Mouse (Mus musculus): Measurements from ENCODE around the gene Skp2. TPM values are rescaled to one million over a fixed set of nuclear protein-coding genes. Genes with fewer than 3 reads are reported as not detected.

Gene Skp2
- polyA plus RNA-seq, 1 experiment from 2014 or later: 68.9 TPM

GRCm38 (mm10) chr15:9132693-9133443, 22.4 kb downstream of the Skp2 start:
- Histone ChIP-seq H3K27me3 (no peaks in the 10 kb centered on the region), H3K4me1 (peaks cover 22% of the 10 kb centered on the region), H3K4me3 (no peak overlapping the region), H3K27ac (no peak overlapping the region), H3K9ac (no peak overlapping the region), H3K4me2 (no peak overlapping the region), H3K9me3 (no peaks in the 10 kb centered on the region), H3K36me3 (peaks cover 45% of the 10 kb centered on the region)
- ATAC-seq (ENCODE audit: insufficient number of reproducible peaks, low FRiP score, low TSS enrichment, low read depth): no peak
- WGBS: 73% methylated on average over 13 of the region's 13 CpGs

DNA sequence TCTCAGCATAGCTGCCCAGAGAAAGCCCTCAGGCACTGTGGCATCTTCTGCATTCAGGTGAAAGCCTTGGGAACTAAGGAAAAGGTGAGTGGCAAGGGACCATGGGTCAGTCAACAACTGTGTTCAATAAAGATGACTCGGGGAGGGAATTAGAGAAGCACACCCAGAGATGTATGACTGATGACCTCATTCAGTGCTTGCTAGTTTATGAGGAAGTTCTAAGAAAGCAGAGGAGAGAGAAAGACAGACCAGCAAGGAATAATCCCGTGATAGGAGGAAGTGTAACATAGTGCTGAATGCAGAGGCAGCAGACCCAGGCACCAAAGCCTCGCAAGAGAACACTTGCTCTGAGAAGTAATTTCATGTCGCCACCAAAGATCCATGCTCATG, 23.7 kb downstream of the Skp2 start:
- no peaks in the 10 kb centered on the region for H3K27me3 ChIP-seq
- peak overlapping the region; percentile 54 for H3K27ac ChIP-seq
- H3K9me3 ChIP-seq: no peaks in the 10 kb centered on the region
- H3K9ac ChIP-seq: no peak overlapping the region
- peaks cover 20% of the 10 kb centered on the region for H3K4me1 ChIP-seq
- peaks cover 44% of the 10 kb centered on the region for H3K36me3 ChIP-seq
- H3K4me3 ChIP-seq: no peak overlapping the region
- 60% methylated on average over 4 of the region's 4 CpGs for WGBS
- ATAC-seq (ENCODE audit: insufficient number of reproducible peaks, low FRiP score, low TSS enrichment, low read depth): no peak
- H3K4me2 ChIP-seq: no peak overlapping the region

- WGBS: 51% methylated on average over 9 of the region's 9 CpGs
- ATAC-seq (ENCODE audit: insufficient number of reproducible peaks, low FRiP score, low TSS enrichment, low read depth): no peak
- no peaks in the 10 kb centered on the region for H3K27me3 ChIP-seq
- H3K4me2 ChIP-seq: no peak overlapping the region
- H3K9me3 ChIP-seq: no peaks in the 10 kb centered on the region
- no peak overlapping the region for H3K4me3 ChIP-seq
- peak overlapping the region; percentile 54 for H3K27ac ChIP-seq
- peaks cover 39% of the 10 kb centered on the region for H3K36me3 ChIP-seq
- H3K9ac ChIP-seq: no peak overlapping the region
- peaks cover 20% of the 10 kb centered on the region for H3K4me1 ChIP-seq
Observed at GRCm38 (mm10) chr15:9130772-9131498, 24.3 kb downstream of the Skp2 start.

GRCm38 (mm10) chr15:9127051-9127791, 28.0 kb downstream of the Skp2 start:
- Histone ChIP-seq H3K9ac (no peak overlapping the region), H3K4me2 (no peak overlapping the region), H3K27ac (no peak overlapping the region), H3K27me3 (no peaks in the 10 kb centered on the region), H3K4me1 (no peaks in the 10 kb centered on the region), H3K9me3 (no peaks in the 10 kb centered on the region), H3K36me3 (peaks cover 64% of the 10 kb centered on the region), H3K4me3 (no peak overlapping the region)
- ATAC-seq (ENCODE audit: insufficient number of reproducible peaks, low FRiP score, low TSS enrichment, low read depth): no peak
- whole genome bisulfite sequencing: 89% methylated on average over 7 of the region's 7 CpGs

DNA sequence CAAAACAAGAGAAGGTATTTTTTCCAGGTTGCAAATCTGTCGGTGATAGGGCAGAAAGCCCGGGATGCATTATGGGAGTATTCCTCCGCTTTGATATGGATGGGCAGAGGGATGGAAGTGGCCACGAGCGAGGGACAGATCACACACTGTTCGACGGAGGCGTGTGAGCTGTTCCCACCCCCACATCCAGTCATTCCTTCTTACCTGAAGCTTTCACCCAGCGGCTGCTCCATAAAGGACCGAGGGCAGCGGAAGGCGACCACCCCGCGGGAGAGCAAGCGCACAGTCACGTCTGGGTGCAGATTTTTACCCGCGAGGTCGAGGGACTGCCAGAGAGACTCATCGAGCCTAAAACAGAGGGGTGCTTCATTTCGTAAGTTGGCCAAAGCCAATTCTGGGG, 30.4 kb downstream of the Skp2 start:
- 91% methylated on average over 21 of the region's 21 CpGs for WGBS
- Histone ChIP-seq H3K36me3 (peaks cover 72% of the 10 kb centered on the region), H3K27me3 (no peaks in the 10 kb centered on the region), H3K27ac (no peak overlapping the region), H3K4me3 (no peak overlapping the region), H3K4me1 (no peaks in the 10 kb centered on the region), H3K9ac (no peak overlapping the region), H3K4me2 (no peak overlapping the region), H3K9me3 (no peaks in the 10 kb centered on the region)
- no peak for ATAC-seq (ENCODE audit: insufficient number of reproducible peaks, low FRiP score, low TSS enrichment, low read depth)

GRCm38 (mm10) chr15:9122989-9123388, 32.2 kb downstream of the Skp2 start:
- H3K27me3 ChIP-seq: no peaks in the 10 kb centered on the region
- peaks cover 75% of the 10 kb centered on the region for H3K36me3 ChIP-seq
- H3K4me2 ChIP-seq: no peak overlapping the region
- no peaks in the 10 kb centered on the region for H3K9me3 ChIP-seq
- H3K27ac ChIP-seq: no peak overlapping the region
- 97% methylated on average over 4 of the region's 4 CpGs for WGBS
- H3K4me1 ChIP-seq: no peaks in the 10 kb centered on the region
- H3K9ac ChIP-seq: no peak overlapping the region
- ATAC-seq (ENCODE audit: insufficient number of reproducible peaks, low FRiP score, low TSS enrichment, low read depth): no peak
- no peak overlapping the region for H3K4me3 ChIP-seq

DNA sequence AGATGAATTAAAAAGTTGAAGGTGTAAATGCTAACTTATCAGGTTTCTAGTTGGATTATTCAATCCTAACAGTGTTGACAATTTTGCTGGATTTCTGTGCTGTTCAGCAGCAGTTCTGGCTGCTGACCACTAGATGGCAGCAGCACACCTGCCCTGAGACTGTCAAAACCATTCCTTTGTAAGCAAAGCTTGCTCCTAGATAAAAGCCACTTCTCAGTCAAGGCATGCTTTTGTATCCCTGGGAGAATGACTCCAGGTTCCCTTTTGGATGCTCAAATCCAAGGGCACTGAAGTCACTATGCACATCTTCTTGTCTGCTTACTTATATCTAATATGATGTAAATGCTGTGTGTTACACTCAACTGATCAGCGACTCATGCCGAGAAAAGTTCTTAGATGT, 35.1 kb downstream of the Skp2 start:
- Histone ChIP-seq H3K4me1 (no peaks in the 10 kb centered on the region), H3K4me2 (no peak overlapping the region), H3K9ac (no peak overlapping the region), H3K27me3 (no peaks in the 10 kb centered on the region), H3K9me3 (no peaks in the 10 kb centered on the region), H3K4me3 (no peak overlapping the region), H3K36me3 (peaks cover 92% of the 10 kb centered on the region), H3K27ac (no peak overlapping the region)
- 95% methylated on average over 2 of the region's 2 CpGs for WGBS
- no peak for ATAC-seq (ENCODE audit: insufficient number of reproducible peaks, low FRiP score, low TSS enrichment, low read depth)

- no peak overlapping the region for H3K4me2 ChIP-seq
- no peak overlapping the region for H3K4me3 ChIP-seq
- 89% methylated on average over 4 of the region's 4 CpGs for WGBS
- H3K27me3 ChIP-seq: no peaks in the 10 kb centered on the region
- peaks cover 87% of the 10 kb centered on the region for H3K36me3 ChIP-seq
- H3K4me1 ChIP-seq: no peaks in the 10 kb centered on the region
- H3K9ac ChIP-seq: no peak overlapping the region
- no peak overlapping the region for H3K27ac ChIP-seq
- no peak for ATAC-seq (ENCODE audit: insufficient number of reproducible peaks, low FRiP score, low TSS enrichment, low read depth)
- no peaks in the 10 kb centered on the region for H3K9me3 ChIP-seq
Observed at GRCm38 (mm10) chr15:9118852-9119251, 36.4 kb downstream of the Skp2 start.

DNA sequence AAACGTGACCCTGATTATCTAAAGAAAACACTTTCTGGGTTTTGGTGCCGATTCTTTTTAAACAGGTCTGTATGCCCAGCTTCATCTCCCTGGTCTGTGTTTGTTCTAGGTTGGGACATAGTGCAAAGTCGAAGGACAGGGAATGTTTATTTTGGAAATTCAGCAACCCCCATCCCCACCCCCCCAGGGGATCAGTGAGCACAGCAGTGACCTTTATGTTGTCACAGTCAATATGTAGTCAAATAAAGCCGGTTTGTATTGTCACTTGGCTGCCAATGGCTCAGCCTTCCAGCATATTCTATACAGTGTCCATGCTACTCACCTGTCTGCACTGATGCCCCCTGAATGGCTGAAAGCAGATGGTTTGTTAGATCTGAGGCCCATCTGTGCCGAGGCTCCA, 40.6 kb downstream of the Skp2 start:
- Histone ChIP-seq H3K27me3 (no peaks in the 10 kb centered on the region), H3K4me3 (no peak overlapping the region), H3K4me1 (no peaks in the 10 kb centered on the region), H3K36me3 (peaks cover 70% of the 10 kb centered on the region), H3K9ac (no peak overlapping the region), H3K9me3 (no peaks in the 10 kb centered on the region), H3K27ac (no peak overlapping the region), H3K4me2 (no peak overlapping the region)
- no peak for ATAC-seq (ENCODE audit: insufficient number of reproducible peaks, low FRiP score, low TSS enrichment, low read depth)
- 80% methylated on average over 5 of the region's 5 CpGs for WGBS

DNA sequence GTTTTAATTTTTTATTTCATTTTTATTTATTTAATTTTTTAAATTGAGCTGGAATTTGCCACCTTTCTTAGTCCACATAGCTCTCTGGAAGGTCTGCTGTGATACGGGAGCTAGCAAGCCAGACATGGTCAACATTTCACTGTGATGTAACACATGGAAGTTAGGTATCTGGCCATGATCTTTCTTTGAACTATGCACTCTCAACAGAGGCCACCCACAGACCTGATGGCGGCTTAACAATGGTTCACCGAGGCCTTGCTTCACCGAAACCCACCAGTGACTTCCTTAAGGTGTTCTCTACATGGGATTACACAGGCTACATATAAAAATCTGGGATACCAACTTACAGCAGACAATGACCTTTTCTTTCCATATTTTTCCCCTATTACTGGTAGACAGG, 41.1 kb downstream of the Skp2 start:
- no peaks in the 10 kb centered on the region for H3K4me1 ChIP-seq
- H3K9ac ChIP-seq: no peak overlapping the region
- H3K27me3 ChIP-seq: no peaks in the 10 kb centered on the region
- no peak overlapping the region for H3K4me3 ChIP-seq
- no peak for ATAC-seq (ENCODE audit: insufficient number of reproducible peaks, low FRiP score, low TSS enrichment, low read depth)
- no peaks in the 10 kb centered on the region for H3K9me3 ChIP-seq
- H3K27ac ChIP-seq: no peak overlapping the region
- H3K4me2 ChIP-seq: no peak overlapping the region
- WGBS: 88% methylated on average over 4 of the region's 4 CpGs
- H3K36me3 ChIP-seq: peaks cover 66% of the 10 kb centered on the region

DNA sequence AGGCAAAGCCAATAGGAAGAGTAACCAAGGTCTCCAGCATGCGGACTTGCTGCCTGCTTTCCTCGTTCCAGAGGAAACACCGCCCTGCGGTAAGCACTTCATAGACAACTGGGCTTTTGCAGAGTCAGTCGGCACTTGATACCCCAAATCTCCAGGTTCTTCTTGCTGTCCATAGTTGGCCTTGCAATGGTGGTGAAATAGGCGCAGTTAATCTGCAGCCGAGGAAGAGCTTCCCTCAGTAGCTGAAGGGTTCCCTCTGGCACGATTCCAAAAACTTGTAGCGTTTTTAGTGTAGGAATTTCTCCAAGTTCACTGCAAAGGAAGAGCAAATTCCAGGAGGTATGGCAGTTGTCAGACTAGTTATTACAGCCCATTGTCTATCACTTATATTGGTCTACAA, 41.7 kb downstream of the Skp2 start:
- H3K27ac ChIP-seq: no peak overlapping the region
- no peak overlapping the region for H3K4me3 ChIP-seq
- H3K4me1 ChIP-seq: no peaks in the 10 kb centered on the region
- H3K9me3 ChIP-seq: no peaks in the 10 kb centered on the region
- H3K27me3 ChIP-seq: no peaks in the 10 kb centered on the region
- H3K4me2 ChIP-seq: no peak overlapping the region
- no peak for ATAC-seq (ENCODE audit: insufficient number of reproducible peaks, low FRiP score, low TSS enrichment, low read depth)
- WGBS: 67% methylated on average over 9 of the region's 9 CpGs
- peaks cover 60% of the 10 kb centered on the region for H3K36me3 ChIP-seq
- no peak overlapping the region for H3K9ac ChIP-seq

- Histone ChIP-seq H3K4me2 (no peak overlapping the region), H3K36me3 (peaks cover 53% of the 10 kb centered on the region), H3K27ac (no peak overlapping the region), H3K4me1 (no peaks in the 10 kb centered on the region), H3K9ac (no peak overlapping the region), H3K4me3 (no peak overlapping the region), H3K9me3 (no peaks in the 10 kb centered on the region), H3K27me3 (no peaks in the 10 kb centered on the region)
- 81% methylated on average over 3 of the region's 3 CpGs for WGBS
- ATAC-seq (ENCODE audit: insufficient number of reproducible peaks, low FRiP score, low TSS enrichment, low read depth): no peak
Observed at GRCm38 (mm10) chr15:9111648-9112047, 43.6 kb downstream of the Skp2 start.

Measured in limb, embryonic 15.5 days (tissue).